Mouse (Mus musculus): Measurements from ENCODE around the gene Frrs1. TPM values are rescaled to one million over a fixed set of nuclear protein-coding genes. Genes with fewer than 3 reads are reported as not detected.

The Frrs1 gene
- total RNA-seq, 4 experiments from 2014 or later = 2.3 to 4.7 (median 3.9) TPM

Other genes starting within 250 kb of the Frrs1 start
- 1 to 10 TPM; 4.6 to 5.9 (median 5.1) TPM for gene Trmt13, start 244.9 kb upstream of the Frrs1 start, total RNA-seq (2022)
- 10 to 100 TPM; 13.5 to 16.7 (median 15.5) TPM for gene Mfsd14a, start 196.8 kb upstream of the Frrs1 start, total RNA-seq (2022)
- gene Gm43191, start 178.2 kb upstream of the Frrs1 start, total RNA-seq (2022) = 1 to 10 TPM in 1 of 4 experiments, not detected in 3; 1.0 TPM
- gene Slc35a3, start 146.6 kb upstream of the Frrs1 start, total RNA-seq (2022) = 10 to 100 TPM in 3 of 4 experiments, 1 to 10 TPM in 1; 10.0 to 14.0 (median 11.7) TPM
- 100 to 1,000 TPM; 187 to 207 (median 200) TPM for gene Agl, start 51.3 kb upstream of the Frrs1 start, total RNA-seq (2022)
- gene 4930455H04Rik, start 108.8 kb downstream of the Frrs1 start, total RNA-seq (2022) = not detected
- 10 to 100 TPM; 44.2 to 59.7 (median 53.0) TPM for gene Palmd, start 109.5 kb downstream of the Frrs1 start, total RNA-seq (2022)